Mouse (Mus musculus) activated CD4-positive, CD25-positive, alpha-beta regulatory T cell, adult 9 weeks (primary cell): ENCODE measurements around the gene Selplg. TPM values are rescaled to one million over a fixed set of nuclear protein-coding genes. Genes with fewer than 3 reads are reported as not detected.

Experiments
- polyA plus RNA-seq: library from polyadenylated mRNA; unstranded; fragments of 100-300 nt; shearing (Covaris generic); gene quantifications from one replicate; pipeline ENCODE4 v1.2.1, GENCODE M21; 2017

The Selplg gene
- 1,088 TPM for polyA plus RNA-seq

GRCm38 (mm10) chr5:113832490-113832901 is at the start of gene Selplg:
TSS of gene Selplg (minus strand) at chr5:113832644.

GRCm38 (mm10) chr5:113800280-113800679 is 32.2 kb downstream of the Selplg start, which contains the start of gene Tmem119:
TSS of gene Tmem119 (minus strand) at chr5:113800516.

DNA sequence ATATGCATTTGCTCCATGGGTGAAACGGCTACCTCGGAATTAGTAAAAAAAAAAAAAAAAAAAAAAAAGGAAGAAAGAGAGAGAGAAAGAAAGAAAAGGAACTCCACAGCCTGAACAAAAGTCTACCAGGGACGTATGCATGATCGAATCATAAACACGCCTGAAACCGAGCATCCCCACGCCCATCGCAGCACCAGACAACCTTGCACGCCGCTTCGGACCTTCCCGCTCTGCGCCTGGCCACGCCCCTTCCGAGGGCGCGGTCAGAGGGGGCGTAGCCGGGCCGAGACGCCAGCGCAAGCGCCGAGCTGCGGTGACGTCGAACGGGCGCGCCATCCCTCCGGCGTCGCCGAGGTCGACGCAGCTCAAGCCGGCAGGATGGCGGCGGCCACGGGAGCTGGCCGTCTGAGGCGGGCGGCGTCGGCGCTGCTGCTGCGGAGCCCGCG is 60.0 kb downstream of the Selplg start, which contains the start of the genes Sart3 and Iscu:
Gene Sart3, minus strand, starts transcription at position 61 of the 446 bp plus-strand sequence.
Gene Iscu, plus strand, starts transcription at position 299 of the 446 bp plus-strand sequence.

Other genes starting within 250 kb of the Selplg start
- not detected for gene Cmklr1, start 182.2 kb downstream of the Selplg start, polyA plus RNA-seq
- gene 1700069L16Rik, start 107.9 kb downstream of the Selplg start, polyA plus RNA-seq = not detected
- 9.2 TPM for gene Ficd, start 96.8 kb downstream of the Selplg start, polyA plus RNA-seq
- 44.5 TPM for gene Sart3, start 60.1 kb downstream of the Selplg start, polyA plus RNA-seq
- gene Iscu, start 59.9 kb downstream of the Selplg start, polyA plus RNA-seq = 22.2 TPM
- not detected for gene Tmem119, start 32.1 kb downstream of the Selplg start, polyA plus RNA-seq
- gene Coro1c, start 76.1 kb upstream of the Selplg start, polyA plus RNA-seq = 91.7 TPM
- gene Ssh1, start 161.2 kb upstream of the Selplg start, polyA plus RNA-seq = 36.1 TPM
- gene Dao, start 171.1 kb upstream of the Selplg start, polyA plus RNA-seq = 0.90 TPM
- gene Usp30, start 232.8 kb upstream of the Selplg start, polyA plus RNA-seq = 1.7 TPM